Mouse (Mus musculus): ENCODE measurements around the gene Man1a.

The Man1a gene

DNA sequence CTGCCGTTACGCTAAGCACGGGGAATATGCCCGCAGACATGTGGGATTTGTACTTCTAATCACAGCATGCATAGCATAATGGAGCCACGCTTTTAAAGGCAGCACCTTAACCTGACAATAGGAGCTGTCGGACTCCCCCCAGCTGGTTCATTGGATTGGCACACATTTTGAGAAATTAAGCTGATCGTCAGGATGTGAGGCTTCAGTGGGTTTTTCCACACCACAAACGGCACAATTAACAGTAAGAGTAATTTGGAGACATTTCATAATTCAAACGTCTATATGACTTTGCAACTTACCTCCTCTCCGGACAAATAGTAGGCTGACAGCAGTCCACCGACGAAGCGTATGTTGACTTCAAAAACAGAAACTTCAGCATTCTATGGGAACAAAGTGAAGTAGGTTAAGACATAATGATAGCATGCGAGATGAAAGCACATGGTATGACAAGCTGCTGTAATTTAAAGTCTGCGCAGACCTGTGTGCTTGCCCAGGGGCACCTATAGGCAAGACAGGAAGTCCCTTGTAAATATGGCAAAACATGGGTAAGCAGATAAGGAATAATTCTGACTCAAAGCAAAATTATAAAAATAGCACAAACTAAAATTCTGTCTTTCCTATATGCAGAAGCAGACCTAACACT lies 62.2 kb downstream of the Man1a start:
- DNase-seq (ENCODE audit: low spot score in 2 of 2), result no peak

DNA sequence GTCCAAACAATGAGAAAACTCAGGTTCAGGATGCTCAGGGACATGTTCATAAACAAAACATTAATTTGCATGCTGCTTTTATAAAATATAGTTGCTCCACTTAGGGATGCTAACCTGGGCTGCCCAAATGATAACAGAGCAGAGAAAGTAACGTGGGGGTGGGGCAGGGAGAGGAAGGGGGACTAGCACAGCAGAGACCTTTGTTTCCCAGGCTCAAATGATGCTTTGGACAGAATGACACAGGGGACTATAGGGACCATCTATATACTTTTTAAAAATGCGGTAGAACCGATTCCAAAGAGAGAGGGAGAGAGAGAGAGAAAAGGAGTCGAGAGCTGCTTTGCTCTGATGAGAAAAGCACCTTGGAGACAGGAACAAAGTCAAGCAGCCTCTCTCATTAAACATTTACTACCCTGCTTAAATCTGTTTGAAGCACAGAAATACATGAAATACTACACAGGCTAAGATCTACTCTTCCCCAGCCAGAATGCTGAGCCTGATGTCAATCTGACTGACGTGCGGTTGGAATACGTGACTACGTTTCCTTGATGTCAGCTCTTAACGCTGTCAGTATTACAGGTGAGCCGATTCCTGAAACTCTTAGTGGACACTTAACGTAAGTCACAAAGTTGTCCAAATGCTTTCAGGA lies 63.1 kb downstream of the Man1a start:
- DNase-seq (ENCODE audit: low spot score in 2 of 2), result no peak

DNA sequence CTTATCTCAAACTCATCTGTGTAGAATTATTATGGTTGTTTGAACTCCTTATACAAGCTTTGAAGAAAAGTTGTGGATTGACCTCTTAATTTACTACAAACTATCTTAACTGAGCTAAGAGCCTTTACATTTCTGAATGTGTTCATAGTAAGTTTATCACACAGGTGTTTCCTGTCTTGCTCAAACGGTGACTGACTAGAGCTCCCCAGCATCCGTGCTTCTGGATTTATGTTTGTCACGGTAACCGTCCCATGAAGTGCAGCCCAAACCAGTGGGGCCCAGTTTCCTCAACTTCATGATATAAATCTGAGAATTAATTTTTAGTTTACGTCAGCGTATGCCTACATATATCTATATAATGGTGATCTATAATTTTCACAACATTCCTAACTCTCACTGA lies 67.3 kb downstream of the Man1a start:
- DNase-seq (ENCODE audit: low spot score in 2 of 2), result no peak

DNA sequence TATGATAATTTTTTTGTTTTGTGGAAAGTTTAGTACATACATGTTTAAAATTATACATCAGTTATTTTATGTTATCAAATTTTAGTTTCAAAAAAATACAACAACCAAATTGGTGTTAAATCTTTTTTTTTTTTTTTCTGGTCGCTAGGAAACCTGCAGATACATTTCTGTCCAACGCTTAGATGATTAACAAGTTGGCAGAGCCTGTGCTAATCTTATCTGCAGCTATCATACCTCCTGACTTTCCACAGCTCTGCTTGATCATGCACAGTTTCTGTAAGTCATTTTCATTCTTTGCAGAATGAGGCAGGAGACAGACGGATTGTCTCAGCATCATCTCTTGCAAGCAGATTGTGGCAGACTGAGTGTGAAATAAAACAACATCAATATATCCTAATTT lies 69.5 kb downstream of the Man1a start:
- DNase-seq (ENCODE audit: low spot score in 2 of 2), result no peak

DNA sequence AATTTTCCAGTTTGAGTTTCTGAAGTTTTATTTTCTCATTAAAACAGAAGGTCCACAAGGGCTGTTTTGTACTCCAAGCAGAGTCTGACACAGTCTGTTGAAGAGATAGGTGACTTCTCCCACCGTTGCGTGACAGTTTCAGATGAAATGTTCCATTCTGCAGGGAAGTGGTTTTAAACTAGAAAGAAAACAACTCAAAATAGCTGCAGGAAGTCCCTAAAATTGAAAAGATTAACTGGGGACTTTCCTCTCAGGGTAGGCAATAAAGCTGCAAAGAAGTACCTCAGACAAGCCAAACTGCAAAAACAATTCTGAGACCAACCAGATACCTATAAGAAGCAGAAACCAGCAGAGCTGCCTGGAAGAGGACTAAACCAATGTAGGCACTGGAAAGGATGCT lies 70.6 kb downstream of the Man1a start:
- no peak for DNase-seq (ENCODE audit: low spot score in 2 of 2)

DNA sequence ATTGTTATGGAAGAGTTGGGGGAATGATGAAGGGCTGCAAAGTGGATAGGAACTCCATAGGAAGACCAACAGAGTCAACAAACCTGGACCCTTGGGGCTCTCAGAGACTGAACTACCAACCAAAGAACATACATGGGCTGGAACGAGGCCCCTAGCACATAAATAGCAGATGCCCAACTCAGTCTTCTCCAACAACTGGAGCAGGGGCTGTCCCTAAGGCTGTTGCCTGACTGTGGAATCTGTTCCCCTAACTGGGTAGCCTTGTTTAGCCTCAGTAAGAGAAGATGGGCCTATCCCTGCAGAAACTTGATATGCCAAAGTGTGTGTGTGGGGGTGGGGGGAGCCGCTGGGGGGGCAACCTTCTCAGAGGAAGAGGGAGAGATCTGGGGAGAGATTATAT lies 73.5 kb downstream of the Man1a start:
- no peak for DNase-seq (ENCODE audit: low spot score in 2 of 2)

DNA sequence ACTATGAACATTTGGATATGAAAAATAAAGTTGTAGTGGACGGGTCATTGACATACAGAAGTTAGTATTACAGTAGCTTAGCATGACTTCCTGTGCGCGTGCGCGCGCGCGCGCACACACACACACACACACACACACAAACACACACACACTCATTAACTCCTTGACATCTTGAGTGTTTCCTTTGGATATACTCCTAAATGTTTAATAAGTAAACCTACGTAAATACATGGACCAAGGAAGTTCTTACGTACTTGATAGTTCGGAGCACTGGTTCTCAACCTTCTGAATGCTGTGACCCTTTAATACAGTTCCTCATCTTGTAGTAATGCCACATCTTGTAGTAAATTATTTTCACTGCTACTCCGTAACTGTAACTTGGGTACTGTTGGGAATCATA lies 79.1 kb downstream of the Man1a start:
- no peak for DNase-seq (ENCODE audit: low spot score in 2 of 2)

DNA sequence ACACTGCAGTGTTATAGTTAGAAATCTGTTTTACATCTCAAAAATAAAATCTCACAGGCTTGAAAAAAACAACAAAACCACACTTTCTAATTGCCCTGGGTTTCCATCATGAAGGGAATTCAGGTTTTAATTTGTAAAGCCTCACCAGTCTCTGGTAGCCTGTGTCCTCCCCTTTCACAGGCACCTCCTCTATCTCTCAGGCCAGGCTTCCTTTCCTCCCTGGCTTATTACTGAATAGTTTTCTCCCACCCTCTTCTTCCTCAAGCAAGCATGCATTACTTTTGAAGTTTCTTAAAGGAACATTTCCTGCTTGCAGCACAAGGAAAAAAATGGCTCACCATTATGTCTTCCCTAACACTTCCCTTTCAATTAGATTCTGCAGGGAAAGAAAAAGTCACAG lies 80.2 kb downstream of the Man1a start:
- no peak for DNase-seq (ENCODE audit: low spot score in 2 of 2)

DNA sequence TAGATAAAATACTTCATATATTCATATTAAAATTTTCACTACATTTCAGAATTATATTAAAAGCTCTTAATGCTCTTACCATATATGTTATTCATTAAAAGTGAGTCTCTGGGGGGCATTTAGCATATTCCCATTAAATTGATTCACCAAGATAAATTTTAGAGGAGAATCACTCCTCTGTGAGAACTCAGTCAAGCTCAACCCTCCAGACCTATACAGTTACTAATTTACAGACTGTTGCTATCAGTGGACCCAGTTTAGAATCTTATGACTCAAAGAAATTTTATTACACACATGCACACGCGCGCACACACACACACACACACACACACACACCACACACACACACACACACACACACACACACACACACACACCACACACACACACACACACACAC lies 81.8 kb downstream of the Man1a start:
- no peak for DNase-seq (ENCODE audit: low spot score in 2 of 2)

DNA sequence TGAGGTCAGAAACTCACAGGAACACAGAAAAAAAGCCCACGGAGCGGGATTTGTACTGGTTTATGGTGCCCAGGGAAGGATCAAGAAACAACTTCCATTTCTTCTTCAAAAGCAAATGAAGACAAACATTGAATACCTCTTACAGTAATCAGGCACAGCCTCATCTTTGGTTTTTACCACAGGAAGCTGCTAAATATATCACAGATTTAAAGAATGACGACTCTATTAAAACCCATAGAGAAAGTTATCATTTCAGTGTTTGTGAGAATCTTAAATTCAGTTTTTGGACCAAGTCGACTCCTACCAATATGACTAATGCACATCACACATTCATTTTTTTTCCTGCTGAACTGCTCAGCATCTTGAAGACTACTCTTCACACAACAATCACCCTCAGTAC lies 86.0 kb downstream of the Man1a start:
- no peak for DNase-seq (ENCODE audit: low spot score in 2 of 2)

DNA sequence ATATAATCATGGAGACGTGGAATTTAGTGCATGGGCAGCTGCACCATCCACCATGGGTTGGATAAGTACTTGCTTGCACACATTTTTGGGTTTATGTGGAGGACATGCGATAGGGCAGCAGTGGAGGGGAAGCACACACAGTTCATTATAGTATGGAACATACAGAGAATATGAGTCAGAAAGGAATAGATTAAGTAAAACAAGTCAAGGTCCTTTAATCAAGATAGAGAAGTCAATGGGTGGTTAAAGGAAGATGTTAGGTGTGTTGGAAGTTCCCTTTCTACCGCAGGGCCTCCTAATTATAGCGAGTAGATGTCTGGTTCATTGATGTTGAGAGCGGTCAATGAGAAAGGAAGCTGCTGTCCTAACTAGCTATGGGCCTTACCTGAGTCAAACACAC lies 91.5 kb downstream of the Man1a start:
- DNase-seq (ENCODE audit: low spot score in 2 of 2), result no peak

DNA sequence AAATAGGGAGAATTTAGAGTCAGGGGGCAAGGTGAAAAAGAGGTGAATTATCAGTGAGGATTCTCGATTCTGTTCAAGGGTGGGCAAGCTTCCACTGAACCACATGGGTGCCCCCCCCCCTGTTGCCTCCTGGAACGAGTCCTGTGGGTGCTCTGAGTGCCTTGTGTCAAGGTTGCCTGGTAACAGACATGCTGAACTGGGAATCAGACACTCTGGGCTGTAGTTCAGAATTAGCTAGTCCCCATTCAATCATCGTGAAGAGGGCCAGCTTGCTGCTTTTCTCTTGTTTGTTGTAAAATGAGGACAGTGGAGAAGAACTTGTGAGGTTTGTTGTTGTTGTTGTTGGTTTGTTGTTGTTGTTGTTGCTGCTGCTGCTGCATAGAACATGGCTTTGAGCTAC lies 92.3 kb downstream of the Man1a start:
- no peak for DNase-seq (ENCODE audit: low spot score in 2 of 2)

DNA sequence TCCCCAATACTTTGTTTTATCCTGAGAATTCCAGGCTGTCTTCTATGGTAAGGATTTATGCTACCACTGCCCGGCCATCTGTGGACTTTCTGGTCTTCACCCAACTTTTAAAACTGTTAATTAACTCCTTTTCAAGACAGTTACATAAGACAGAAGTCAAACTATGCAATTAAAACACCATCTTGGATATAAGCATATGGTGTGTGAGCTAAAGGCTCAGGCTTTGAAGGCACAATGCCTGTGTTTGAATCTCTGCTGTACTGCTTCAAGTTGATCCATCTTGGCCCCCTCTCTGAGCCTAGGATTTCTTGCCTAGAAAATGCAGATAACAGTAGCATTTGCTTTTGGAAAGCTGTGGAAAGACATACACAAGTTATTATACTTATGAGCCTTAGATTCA lies 97.8 kb downstream of the Man1a start:
- no peak for DNase-seq (ENCODE audit: low spot score in 2 of 2)

DNA sequence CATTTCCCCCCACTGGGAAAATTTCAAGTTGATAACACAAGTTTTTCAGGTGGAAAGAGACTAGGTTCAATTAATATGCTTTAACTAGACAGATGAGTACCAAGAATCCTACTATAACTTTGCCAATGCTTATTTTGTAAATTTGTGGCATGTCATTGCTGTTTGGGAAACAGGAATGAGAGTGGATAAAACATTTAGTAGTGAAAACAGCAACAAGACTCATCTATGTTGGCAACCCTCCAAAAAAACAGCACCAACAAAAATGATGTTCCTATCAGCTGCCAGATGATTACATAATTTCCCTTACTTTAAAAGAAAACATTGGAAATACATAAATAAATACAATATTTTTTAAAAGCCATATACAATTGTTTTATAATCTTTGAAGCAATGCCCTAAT lies 102.2 kb downstream of the Man1a start:
- DNase-seq (ENCODE audit: low spot score in 2 of 2), result no peak

DNA sequence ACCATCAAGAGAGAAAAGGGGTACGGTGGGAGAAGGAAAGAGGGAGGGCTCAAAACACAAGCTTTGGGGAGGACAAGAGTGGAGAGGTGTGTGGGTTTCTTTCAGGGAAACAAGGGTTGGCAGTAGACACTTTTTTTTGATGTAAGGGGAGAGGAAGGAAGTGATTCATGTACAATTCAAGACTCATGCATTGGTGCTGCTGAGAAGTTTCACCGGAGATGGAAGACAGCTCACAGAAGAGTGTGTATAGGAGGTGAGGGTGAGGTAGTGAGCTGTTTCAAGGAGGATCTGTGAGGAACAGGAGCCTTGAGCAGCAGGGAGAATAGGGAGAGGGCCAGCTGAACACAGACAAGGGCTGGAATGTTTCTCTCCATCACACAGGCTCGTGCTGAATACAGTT lies 116.7 kb downstream of the Man1a start:
- no peak for DNase-seq (ENCODE audit: low spot score in 2 of 2)

DNA sequence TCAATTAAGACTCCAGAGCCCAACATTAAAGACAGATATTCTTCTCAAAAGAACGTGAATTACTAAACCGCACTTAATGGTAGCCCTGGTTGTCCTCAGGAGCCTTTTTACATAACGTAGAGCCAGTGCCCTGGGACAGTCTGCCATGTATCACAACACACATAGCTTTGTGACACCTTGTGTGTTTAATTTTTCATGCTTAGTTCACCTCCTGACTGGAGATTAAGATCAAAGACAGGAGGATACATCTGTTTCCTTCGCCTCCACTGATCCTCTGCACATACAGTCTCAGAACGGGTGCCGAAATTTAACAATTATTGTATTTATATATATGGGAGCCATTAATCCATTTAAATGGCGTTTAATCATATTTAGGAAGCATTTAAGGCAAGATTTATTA lies 134.8 kb downstream of the Man1a start:
- DNase-seq (ENCODE audit: low spot score in 2 of 2), result no peak

DNA sequence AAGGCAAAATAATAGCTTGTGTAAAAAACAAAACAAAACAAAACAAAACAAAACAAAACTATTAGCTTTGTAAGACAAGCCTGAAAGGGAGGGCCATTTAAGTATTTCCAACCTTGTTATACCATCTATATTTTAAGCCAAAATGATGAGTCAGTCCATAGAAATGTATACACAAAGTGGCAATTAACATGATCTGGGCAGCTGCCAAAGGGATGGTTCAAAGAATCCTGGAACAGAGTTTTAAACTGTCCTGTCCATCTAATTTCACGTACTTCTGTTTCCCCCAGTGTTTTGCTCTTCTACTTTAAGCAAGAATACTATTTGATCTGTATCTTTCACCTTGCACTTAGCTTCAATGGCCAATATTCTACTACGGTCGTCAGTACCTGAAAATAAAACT lies 138.2 kb downstream of the Man1a start:
- no peak for DNase-seq (ENCODE audit: low spot score in 2 of 2)

DNA sequence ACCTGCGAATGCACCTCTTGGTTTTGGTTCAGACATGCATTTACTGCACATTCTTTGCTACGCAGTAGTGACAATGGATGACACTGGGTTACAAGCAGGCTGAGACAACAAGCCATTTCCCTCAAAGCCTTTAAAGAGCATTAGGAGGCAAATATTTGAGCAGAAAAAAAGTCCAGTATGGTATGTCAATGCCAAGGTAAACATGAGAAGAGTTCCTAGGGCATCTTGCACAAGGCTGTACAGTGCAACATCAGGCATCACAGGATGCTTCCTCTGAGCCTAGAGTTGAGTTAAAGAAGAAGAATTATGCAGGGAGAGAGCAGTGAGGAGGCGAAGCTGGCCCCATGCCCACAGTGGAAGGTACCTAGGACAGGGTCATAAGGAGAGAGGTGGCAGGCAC lies 140.3 kb downstream of the Man1a start:
- DNase-seq (ENCODE audit: low spot score in 2 of 2), result no peak

DNA sequence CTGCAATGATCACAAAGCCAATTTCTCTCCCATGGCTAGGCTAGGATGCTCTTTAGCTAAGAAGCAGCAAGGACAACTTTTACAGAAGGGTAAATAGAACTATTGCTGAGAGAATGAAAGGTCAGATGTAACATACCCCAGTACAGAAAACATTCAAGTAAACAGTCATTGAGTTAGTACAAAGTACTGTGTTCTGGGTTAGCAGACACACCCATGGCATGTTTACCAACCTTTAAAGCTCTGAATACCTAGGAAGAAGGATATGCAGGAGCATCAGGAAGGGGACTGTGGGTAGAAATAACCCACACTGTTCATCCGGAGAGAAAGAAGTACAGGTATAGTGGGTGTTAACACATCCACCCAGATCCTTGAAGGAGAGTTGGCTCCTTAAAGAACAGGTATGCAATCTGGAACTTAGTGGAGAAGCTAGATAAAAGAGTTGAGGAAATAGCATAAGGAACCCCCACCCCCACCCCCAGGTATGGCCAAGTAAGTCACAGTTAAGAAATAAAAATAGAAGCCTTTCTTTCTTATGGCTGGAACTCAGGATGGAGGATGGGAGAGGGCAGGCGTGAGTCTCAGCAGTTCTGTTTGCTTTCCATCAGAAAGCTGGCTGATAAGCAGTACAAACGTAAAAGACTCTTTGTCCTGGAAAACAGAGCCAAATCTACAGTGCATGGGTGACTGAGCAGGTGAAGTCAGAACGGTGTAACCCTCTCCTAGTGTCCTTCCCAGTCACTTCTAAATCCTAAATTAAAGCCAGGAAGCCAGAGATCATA lies 146.5 kb downstream of the Man1a start:
- DNase-seq (ENCODE audit: low spot score in 2 of 2), result no peak

DNA sequence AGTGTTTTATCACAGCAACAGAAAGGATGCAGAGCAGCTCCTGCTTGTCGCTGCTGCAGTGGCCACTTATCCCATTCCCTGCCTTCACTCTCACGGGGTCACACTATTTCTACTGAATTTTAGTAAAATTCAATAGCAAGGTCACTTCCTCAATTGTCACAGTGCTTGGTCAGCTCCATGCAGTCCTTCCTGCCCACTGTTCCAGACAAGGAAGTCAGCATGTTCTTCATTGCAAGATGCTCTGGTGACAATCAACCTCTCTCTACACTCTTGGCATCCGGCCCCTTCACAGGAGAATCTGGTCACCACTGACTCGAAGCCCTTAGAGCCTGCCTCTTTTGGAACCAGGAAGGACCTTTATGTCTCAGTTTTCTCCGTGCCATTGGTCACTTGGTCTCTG lies 148.5 kb downstream of the Man1a start:
- no peak for DNase-seq (ENCODE audit: low spot score in 2 of 2)

DNA sequence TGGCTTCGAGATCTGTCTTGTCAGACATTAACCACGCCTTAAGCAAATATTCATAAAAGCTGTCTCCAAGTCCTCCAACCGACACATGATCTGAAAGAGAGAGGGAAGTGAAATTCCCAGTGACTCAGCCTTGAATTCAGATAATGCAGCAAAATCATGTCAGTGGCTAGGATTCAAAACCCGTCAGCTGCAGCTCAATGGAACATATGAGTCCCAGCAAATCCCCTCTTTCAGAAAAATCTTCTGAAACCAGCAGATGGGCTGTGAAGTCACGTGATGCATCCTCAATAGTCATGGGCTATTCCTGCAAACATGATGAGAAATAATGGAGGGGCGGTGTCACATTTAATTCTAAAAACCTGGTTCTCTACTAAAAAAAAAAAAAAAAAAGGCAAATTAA lies 151.0 kb downstream of the Man1a start:
- DNase-seq (ENCODE audit: low spot score in 2 of 2), result no peak

DNA sequence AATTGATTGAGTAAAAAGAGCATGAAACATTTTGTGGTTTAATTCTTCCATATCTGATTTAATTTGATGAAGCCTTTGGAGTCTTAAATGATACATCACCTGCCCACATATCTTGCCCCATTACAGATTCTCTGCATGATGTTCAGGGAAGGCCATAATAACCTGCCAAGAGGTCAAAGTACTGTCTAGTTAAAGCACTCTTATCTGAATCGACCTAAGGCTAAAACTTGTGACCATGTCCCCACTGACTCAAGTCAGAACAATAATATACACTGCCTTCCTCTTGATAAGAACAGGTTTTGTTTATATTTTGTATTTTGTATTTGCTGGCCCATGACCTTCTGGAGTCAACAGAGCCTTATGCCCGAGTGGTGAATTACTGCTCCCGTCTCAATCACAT lies 154.2 kb downstream of the Man1a start:
- no peak for DNase-seq (ENCODE audit: low spot score in 2 of 2)

DNA sequence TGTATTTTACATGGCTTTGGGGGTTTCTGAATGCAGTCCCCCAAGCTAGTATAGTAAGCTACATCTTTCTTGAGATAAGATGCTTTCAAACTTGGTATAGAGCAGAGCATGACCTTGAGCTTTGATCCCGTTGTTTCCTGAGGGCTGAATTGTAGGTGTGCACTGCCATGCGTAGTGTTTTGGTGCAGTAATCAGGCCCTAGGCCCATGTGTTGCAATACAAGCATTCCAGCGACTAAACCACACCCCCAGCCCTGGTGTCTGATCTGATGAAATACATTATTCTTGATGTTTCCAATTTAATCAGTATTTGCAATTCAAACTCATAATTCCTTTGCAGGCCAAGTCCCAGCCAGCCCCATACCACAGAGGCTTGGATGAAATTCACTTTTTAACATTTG lies 158.9 kb downstream of the Man1a start:
- no peak for DNase-seq (ENCODE audit: low spot score in 2 of 2)
